Mouse (Mus musculus): ENCODE results near the gene Tbc1d4. TPM values are rescaled to one million over a fixed set of nuclear protein-coding genes. Genes with fewer than 3 reads are reported as not detected.

Tbc1d4 gene
- polyA plus RNA-seq, 1 experiment from 2014 or later: 8.7 TPM

- Histone ChIP-seq H3K4me3 (ENCODE audit: low read depth, low read length) (peak overlapping the region; percentile 79), H3K36me3 (ENCODE audit: control insufficient read depth, insufficient read depth, low read length) (no peaks in the 10 kb centered on the region), H3K4me2 (replicated peaks; ENCODE audit: low read depth, low read length) (peak overlapping the region; percentile 97), H3K27me3 (ENCODE audit: control insufficient read depth, insufficient read depth, low read length) (no peaks in the 10 kb centered on the region), H3K27ac (ENCODE audit: low read length) (no peak overlapping the region; the same call in 1 of the 2 replicates), H3K9me3 (ENCODE audit: control insufficient read depth, low read depth, low read length) (no peaks in the 10 kb centered on the region), H3K9ac (replicated peaks; ENCODE audit: low read depth, low read length) (peak overlapping the region; percentile 44), H3K4me1 (ENCODE audit: control insufficient read depth, insufficient read depth, low read length) (0 out of 2 replicates have a peak, but pooled peaks cover 3% of the 10 kb centered on the region)
- WGBS: under 1% methylated on average over 62 of the region's 62 CpGs
- ATAC-seq (ENCODE audit: insufficient number of reproducible peaks, insufficient read depth, low FRiP score, low read depth): peak; percentile 62
These were observed 1.1 kb downstream of the Tbc1d4 start for GRCm38 (mm10) chr14:101607631-101608518.

GRCm38 (mm10) chr14:101605843-101606242 lies 3.1 kb downstream of the Tbc1d4 start:
- H3K4me1 ChIP-seq (ENCODE audit: control insufficient read depth, insufficient read depth, low read length): 0 out of 2 replicates have a peak, but pooled peaks cover 3% of the 10 kb centered on the region
- WGBS: 75% methylated on average over 2 of the region's 2 CpGs
- no peak overlapping the region for H3K27ac ChIP-seq (ENCODE audit: low read length)
- no peak overlapping the region for H3K4me2 ChIP-seq (replicated peaks; ENCODE audit: low read depth, low read length)
- H3K27me3 ChIP-seq (ENCODE audit: control insufficient read depth, insufficient read depth, low read length): no peaks in the 10 kb centered on the region
- ATAC-seq (ENCODE audit: insufficient number of reproducible peaks, insufficient read depth, low FRiP score, low read depth): no peak
- no peak overlapping the region for H3K9ac ChIP-seq (replicated peaks; ENCODE audit: low read depth, low read length)
- H3K9me3 ChIP-seq (ENCODE audit: control insufficient read depth, low read depth, low read length): no peaks in the 10 kb centered on the region
- H3K4me3 ChIP-seq (ENCODE audit: low read depth, low read length): no peak overlapping the region
- H3K36me3 ChIP-seq (ENCODE audit: control insufficient read depth, insufficient read depth, low read length): no peaks in the 10 kb centered on the region

- H3K4me1 ChIP-seq (ENCODE audit: control insufficient read depth, insufficient read depth, low read length): 0 out of 2 replicates have a peak, but pooled peaks cover 3% of the 10 kb centered on the region
- H3K27ac ChIP-seq (ENCODE audit: low read length): no peak overlapping the region
- H3K27me3 ChIP-seq (ENCODE audit: control insufficient read depth, insufficient read depth, low read length): no peaks in the 10 kb centered on the region
- H3K4me3 ChIP-seq (ENCODE audit: low read depth, low read length): no peak overlapping the region
- H3K36me3 ChIP-seq (ENCODE audit: control insufficient read depth, insufficient read depth, low read length): no peaks in the 10 kb centered on the region
- no peak overlapping the region for H3K9ac ChIP-seq (replicated peaks; ENCODE audit: low read depth, low read length)
- no peak overlapping the region for H3K4me2 ChIP-seq (replicated peaks; ENCODE audit: low read depth, low read length)
- H3K9me3 ChIP-seq (ENCODE audit: control insufficient read depth, low read depth, low read length): no peaks in the 10 kb centered on the region
- WGBS: 56% methylated on average over 3 of the region's 3 CpGs
- no peak for ATAC-seq (ENCODE audit: insufficient number of reproducible peaks, insufficient read depth, low FRiP score, low read depth)
These were observed 6.1 kb downstream of the Tbc1d4 start for GRCm38 (mm10) chr14:101602851-101603250.

- no peak overlapping the region for H3K9ac ChIP-seq (replicated peaks; ENCODE audit: low read depth, low read length)
- H3K9me3 ChIP-seq (ENCODE audit: control insufficient read depth, low read depth, low read length): no peaks in the 10 kb centered on the region
- no peaks in the 10 kb centered on the region for H3K27me3 ChIP-seq (ENCODE audit: control insufficient read depth, insufficient read depth, low read length)
- 90% methylated on average over 12 of the region's 14 CpGs for WGBS
- no peak overlapping the region for H3K4me2 ChIP-seq (replicated peaks; ENCODE audit: low read depth, low read length)
- H3K36me3 ChIP-seq (ENCODE audit: control insufficient read depth, insufficient read depth, low read length): no peaks in the 10 kb centered on the region
- H3K4me1 ChIP-seq (ENCODE audit: control insufficient read depth, insufficient read depth, low read length): no peaks in the 10 kb centered on the region
- no peak overlapping the region for H3K4me3 ChIP-seq (ENCODE audit: low read depth, low read length)
- no peak for ATAC-seq (ENCODE audit: insufficient number of reproducible peaks, insufficient read depth, low FRiP score, low read depth)
- H3K27ac ChIP-seq (ENCODE audit: low read length): no peak overlapping the region
These were observed 11.8 kb downstream of the Tbc1d4 start for GRCm38 (mm10) chr14:101597096-101597715.

- WGBS: 96% methylated on average over 9 of the region's 9 CpGs
- no peak overlapping the region for H3K27ac ChIP-seq (ENCODE audit: low read length)
- no peak for ATAC-seq (ENCODE audit: insufficient number of reproducible peaks, insufficient read depth, low FRiP score, low read depth)
- H3K9ac ChIP-seq (replicated peaks; ENCODE audit: low read depth, low read length): no peak overlapping the region
- H3K4me2 ChIP-seq (replicated peaks; ENCODE audit: low read depth, low read length): no peak overlapping the region
- no peaks in the 10 kb centered on the region for H3K9me3 ChIP-seq (ENCODE audit: control insufficient read depth, low read depth, low read length)
- no peak overlapping the region for H3K4me3 ChIP-seq (ENCODE audit: low read depth, low read length)
- no peaks in the 10 kb centered on the region for H3K36me3 ChIP-seq (ENCODE audit: control insufficient read depth, insufficient read depth, low read length)
- H3K4me1 ChIP-seq (ENCODE audit: control insufficient read depth, insufficient read depth, low read length): no peaks in the 10 kb centered on the region
- no peaks in the 10 kb centered on the region for H3K27me3 ChIP-seq (ENCODE audit: control insufficient read depth, insufficient read depth, low read length)
These were observed 12.3 kb downstream of the Tbc1d4 start for GRCm38 (mm10) chr14:101596691-101597090.

GRCm38 (mm10) chr14:101595301-101596080 lies 13.5 kb downstream of the Tbc1d4 start:
- no peak for ATAC-seq (ENCODE audit: insufficient number of reproducible peaks, insufficient read depth, low FRiP score, low read depth)
- H3K4me2 ChIP-seq (replicated peaks; ENCODE audit: low read depth, low read length): no peak overlapping the region
- H3K36me3 ChIP-seq (ENCODE audit: control insufficient read depth, insufficient read depth, low read length): no peaks in the 10 kb centered on the region
- no peaks in the 10 kb centered on the region for H3K27me3 ChIP-seq (ENCODE audit: control insufficient read depth, insufficient read depth, low read length)
- no peaks in the 10 kb centered on the region for H3K4me1 ChIP-seq (ENCODE audit: control insufficient read depth, insufficient read depth, low read length)
- H3K4me3 ChIP-seq (ENCODE audit: low read depth, low read length): no peak overlapping the region
- 92% methylated on average over 13 of the region's 13 CpGs for WGBS
- H3K9ac ChIP-seq (replicated peaks; ENCODE audit: low read depth, low read length): no peak overlapping the region
- no peak overlapping the region for H3K27ac ChIP-seq (ENCODE audit: low read length)
- H3K9me3 ChIP-seq (ENCODE audit: control insufficient read depth, low read depth, low read length): no peaks in the 10 kb centered on the region

GRCm38 (mm10) chr14:101594001-101594400 lies 15.0 kb downstream of the Tbc1d4 start:
- no peak overlapping the region for H3K4me3 ChIP-seq (ENCODE audit: low read depth, low read length)
- no peaks in the 10 kb centered on the region for H3K27me3 ChIP-seq (ENCODE audit: control insufficient read depth, insufficient read depth, low read length)
- H3K9ac ChIP-seq (replicated peaks; ENCODE audit: low read depth, low read length): no peak overlapping the region
- no peaks in the 10 kb centered on the region for H3K4me1 ChIP-seq (ENCODE audit: control insufficient read depth, insufficient read depth, low read length)
- H3K4me2 ChIP-seq (replicated peaks; ENCODE audit: low read depth, low read length): no peak overlapping the region
- H3K27ac ChIP-seq (ENCODE audit: low read length): no peak overlapping the region
- 83% methylated on average over 5 of the region's 5 CpGs for WGBS
- no peaks in the 10 kb centered on the region for H3K36me3 ChIP-seq (ENCODE audit: control insufficient read depth, insufficient read depth, low read length)
- ATAC-seq (ENCODE audit: insufficient number of reproducible peaks, insufficient read depth, low FRiP score, low read depth): no peak
- H3K9me3 ChIP-seq (ENCODE audit: control insufficient read depth, low read depth, low read length): no peaks in the 10 kb centered on the region

- no peaks in the 10 kb centered on the region for H3K27me3 ChIP-seq (ENCODE audit: control insufficient read depth, insufficient read depth, low read length)
- no peak overlapping the region for H3K27ac ChIP-seq (ENCODE audit: low read length)
- no peaks in the 10 kb centered on the region for H3K9me3 ChIP-seq (ENCODE audit: control insufficient read depth, low read depth, low read length)
- no peak overlapping the region for H3K4me2 ChIP-seq (replicated peaks; ENCODE audit: low read depth, low read length)
- 86% methylated on average over 7 of the region's 7 CpGs for WGBS
- H3K36me3 ChIP-seq (ENCODE audit: control insufficient read depth, insufficient read depth, low read length): no peaks in the 10 kb centered on the region
- no peak for ATAC-seq (ENCODE audit: insufficient number of reproducible peaks, insufficient read depth, low FRiP score, low read depth)
- H3K9ac ChIP-seq (replicated peaks; ENCODE audit: low read depth, low read length): no peak overlapping the region
- no peaks in the 10 kb centered on the region for H3K4me1 ChIP-seq (ENCODE audit: control insufficient read depth, insufficient read depth, low read length)
- no peak overlapping the region for H3K4me3 ChIP-seq (ENCODE audit: low read depth, low read length)
These were observed 15.7 kb downstream of the Tbc1d4 start for GRCm38 (mm10) chr14:101593340-101593739.
